Mouse (Mus musculus): ENCODE measurements at regions not wholly inside any gene's neighbourhood (a gene's known extent, or its start where the extent isn't known, plus 50 kb on each side); places are given as distances from the start of the nearest gene placed in this dataset.

- Histone ChIP-seq H3K9ac (replicated peaks) (no peak overlapping the region), H3K27ac (replicated peaks) (no peak overlapping the region), H3K4me3 (replicated peaks) (no peak overlapping the region), H3K4me2 (no peak overlapping the region), H3K9me3 (replicated peaks) (no peaks in the 10 kb centered on the region), H3K36me3 (no peaks in the 10 kb centered on the region), H3K27me3 (replicated peaks) (no peaks in the 10 kb centered on the region), H3K4me1 (no peaks in the 10 kb centered on the region)
- WGBS = 88% methylated on average over 3 of the region's 3 CpGs
- no peak for ATAC-seq (ENCODE audit: low FRiP score)
Observed at GRCm38 (mm10) chr16:76181596-76181995, 159.5 kb upstream of the Samsn1 start.

- Histone ChIP-seq H3K9me3 (replicated peaks) (no peaks in the 10 kb centered on the region), H3K36me3 (no peaks in the 10 kb centered on the region), H3K4me2 (no peak overlapping the region), H3K4me1 (no peaks in the 10 kb centered on the region), H3K27me3 (replicated peaks) (no peaks in the 10 kb centered on the region), H3K4me3 (replicated peaks) (no peak overlapping the region), H3K27ac (replicated peaks) (no peak overlapping the region), H3K9ac (replicated peaks) (no peak overlapping the region)
- no peak for ATAC-seq (ENCODE audit: low FRiP score)
- 73% methylated on average over 2 of the region's 2 CpGs for WGBS
Observed at GRCm38 (mm10) chr16:76167651-76168050, 145.6 kb upstream of the Samsn1 start.

GRCm38 (mm10) chr16:76160879-76161278, 138.8 kb upstream of the Samsn1 start:
- Histone ChIP-seq H3K36me3 (no peaks in the 10 kb centered on the region), H3K9ac (replicated peaks) (no peak overlapping the region), H3K4me2 (no peak overlapping the region), H3K27me3 (replicated peaks) (no peaks in the 10 kb centered on the region), H3K4me1 (no peaks in the 10 kb centered on the region), H3K27ac (replicated peaks) (no peak overlapping the region), H3K9me3 (replicated peaks) (no peaks in the 10 kb centered on the region), H3K4me3 (replicated peaks) (no peak overlapping the region)
- peak; percentile 41; the same call in 1 of the 2 replicates for ATAC-seq (ENCODE audit: low FRiP score)
- 29% methylated on average over 5 of the region's 5 CpGs for WGBS

- Histone ChIP-seq H3K36me3 (no peaks in the 10 kb centered on the region), H3K4me1 (peaks cover 3% of the 10 kb centered on the region; the same call in 1 of the 2 replicates), H3K27me3 (replicated peaks) (no peaks in the 10 kb centered on the region), H3K9me3 (replicated peaks) (no peaks in the 10 kb centered on the region), H3K9ac (replicated peaks) (no peak overlapping the region), H3K4me3 (replicated peaks) (no peak overlapping the region), H3K27ac (replicated peaks) (no peak overlapping the region), H3K4me2 (no peak overlapping the region)
- no peak for ATAC-seq (ENCODE audit: low FRiP score)
- 96% methylated on average over 7 of the region's 7 CpGs for WGBS
Observed at GRCm38 (mm10) chr16:76158585-76158984, 136.5 kb upstream of the Samsn1 start.

- ATAC-seq (ENCODE audit: low FRiP score) = no peak
- peaks cover 3% of the 10 kb centered on the region; the same call in 1 of the 2 replicates for H3K4me1 ChIP-seq
- no peak overlapping the region for H3K4me3 ChIP-seq (replicated peaks)
- no peak overlapping the region for H3K4me2 ChIP-seq
- no peak overlapping the region for H3K27ac ChIP-seq (replicated peaks)
- H3K9me3 ChIP-seq (replicated peaks) = no peaks in the 10 kb centered on the region
- no peak overlapping the region for H3K9ac ChIP-seq (replicated peaks)
- no peaks in the 10 kb centered on the region for H3K36me3 ChIP-seq
- 55% methylated on average over 12 of the region's 12 CpGs for WGBS
- no peaks in the 10 kb centered on the region for H3K27me3 ChIP-seq (replicated peaks)
Observed at GRCm38 (mm10) chr16:76153766-76154525, 131.9 kb upstream of the Samsn1 start.

GRCm38 (mm10) chr16:76149581-76149980, 127.5 kb upstream of the Samsn1 start:
- WGBS = 65% methylated on average over 5 of the region's 5 CpGs
- no peak overlapping the region for H3K27ac ChIP-seq (replicated peaks)
- no peak overlapping the region for H3K4me3 ChIP-seq (replicated peaks)
- H3K36me3 ChIP-seq = no peaks in the 10 kb centered on the region
- H3K9ac ChIP-seq (replicated peaks) = no peak overlapping the region
- H3K4me2 ChIP-seq = no peak overlapping the region
- ATAC-seq (ENCODE audit: low FRiP score) = no peak
- H3K4me1 ChIP-seq = peaks cover 3% of the 10 kb centered on the region; the same call in 1 of the 2 replicates
- no peaks in the 10 kb centered on the region for H3K9me3 ChIP-seq (replicated peaks)
- H3K27me3 ChIP-seq (replicated peaks) = no peaks in the 10 kb centered on the region

- 94% methylated on average over 2 of the region's 2 CpGs for WGBS
- peaks cover 3% of the 10 kb centered on the region; the same call in 1 of the 2 replicates for H3K4me1 ChIP-seq
Observed at GRCm38 (mm10) chr16:76133892-76134291, 111.8 kb upstream of the Samsn1 start.

GRCm38 (mm10) chr16:76130486-76130885, 108.4 kb upstream of the Samsn1 start:
- H3K4me2 ChIP-seq = peak overlapping the region; percentile 13
- peak; percentile 63; the same call in 1 of the 2 replicates for ATAC-seq (ENCODE audit: low FRiP score)
- H3K4me3 ChIP-seq (replicated peaks) = no peak overlapping the region
- no peaks in the 10 kb centered on the region for H3K9me3 ChIP-seq (replicated peaks)
- H3K27me3 ChIP-seq (replicated peaks) = no peaks in the 10 kb centered on the region
- no peaks in the 10 kb centered on the region for H3K36me3 ChIP-seq
- peaks cover 3% of the 10 kb centered on the region; the same call in 1 of the 2 replicates for H3K4me1 ChIP-seq
- WGBS = 47% methylated on average over 9 of the region's 9 CpGs
- H3K27ac ChIP-seq (replicated peaks) = no peak overlapping the region
- no peak overlapping the region for H3K9ac ChIP-seq (replicated peaks)

More at GRCm38 (mm10) chr16:76133892-76134291, 111.8 kb upstream of the Samsn1 start:
- Histone ChIP-seq H3K4me2 (no peak overlapping the region), H3K36me3 (no peaks in the 10 kb centered on the region), H3K9ac (replicated peaks) (no peak overlapping the region), H3K27me3 (replicated peaks) (no peaks in the 10 kb centered on the region), H3K9me3 (replicated peaks) (no peaks in the 10 kb centered on the region), H3K4me3 (replicated peaks) (no peak overlapping the region), H3K27ac (replicated peaks) (no peak overlapping the region)
- ATAC-seq (ENCODE audit: low FRiP score) = no peak

GRCm38 (mm10) chr16:76129982-76130381, 107.9 kb upstream of the Samsn1 start:
- Histone ChIP-seq H3K27me3 (replicated peaks) (no peaks in the 10 kb centered on the region), H3K9me3 (replicated peaks) (no peaks in the 10 kb centered on the region), H3K36me3 (no peaks in the 10 kb centered on the region), H3K4me2 (no peak overlapping the region), H3K27ac (replicated peaks) (no peak overlapping the region), H3K9ac (replicated peaks) (no peak overlapping the region), H3K4me3 (replicated peaks) (no peak overlapping the region), H3K4me1 (peaks cover 3% of the 10 kb centered on the region; the same call in 1 of the 2 replicates)
- ATAC-seq (ENCODE audit: low FRiP score) = no peak
- WGBS = 78% methylated on average over 2 of the region's 2 CpGs

GRCm38 (mm10) chr16:76123021-76123384, 100.9 kb upstream of the Samsn1 start:
- H3K36me3 ChIP-seq = no peaks in the 10 kb centered on the region
- H3K4me2 ChIP-seq = no peak overlapping the region
- no peak for ATAC-seq (ENCODE audit: low FRiP score)
- no peak overlapping the region for H3K27ac ChIP-seq (replicated peaks)
- WGBS = 37% methylated on average over 5 of the region's 5 CpGs
- 0 out of 2 replicates have a peak, but pooled peaks cover 5% of the 10 kb centered on the region for H3K4me1 ChIP-seq
- H3K9me3 ChIP-seq (replicated peaks) = no peaks in the 10 kb centered on the region
- H3K27me3 ChIP-seq (replicated peaks) = no peaks in the 10 kb centered on the region
- no peak overlapping the region for H3K9ac ChIP-seq (replicated peaks)
- H3K4me3 ChIP-seq (replicated peaks) = no peak overlapping the region

- no peak overlapping the region for H3K27ac ChIP-seq (replicated peaks)
- no peak for ATAC-seq (ENCODE audit: low FRiP score)
- no peak overlapping the region for H3K9ac ChIP-seq (replicated peaks)
- no peaks in the 10 kb centered on the region for H3K27me3 ChIP-seq (replicated peaks)
- H3K9me3 ChIP-seq (replicated peaks) = no peaks in the 10 kb centered on the region
- no peak overlapping the region for H3K4me3 ChIP-seq (replicated peaks)
- H3K4me1 ChIP-seq = 0 out of 2 replicates have a peak, but pooled peaks cover 5% of the 10 kb centered on the region
- no peaks in the 10 kb centered on the region for H3K36me3 ChIP-seq
- no peak overlapping the region for H3K4me2 ChIP-seq
- WGBS = 64% methylated on average over 9 of the region's 9 CpGs
Observed at GRCm38 (mm10) chr16:76122172-76123020, 100.3 kb upstream of the Samsn1 start.
